Mouse (Mus musculus): ENCODE measurements around the gene Bst2.

DNA sequence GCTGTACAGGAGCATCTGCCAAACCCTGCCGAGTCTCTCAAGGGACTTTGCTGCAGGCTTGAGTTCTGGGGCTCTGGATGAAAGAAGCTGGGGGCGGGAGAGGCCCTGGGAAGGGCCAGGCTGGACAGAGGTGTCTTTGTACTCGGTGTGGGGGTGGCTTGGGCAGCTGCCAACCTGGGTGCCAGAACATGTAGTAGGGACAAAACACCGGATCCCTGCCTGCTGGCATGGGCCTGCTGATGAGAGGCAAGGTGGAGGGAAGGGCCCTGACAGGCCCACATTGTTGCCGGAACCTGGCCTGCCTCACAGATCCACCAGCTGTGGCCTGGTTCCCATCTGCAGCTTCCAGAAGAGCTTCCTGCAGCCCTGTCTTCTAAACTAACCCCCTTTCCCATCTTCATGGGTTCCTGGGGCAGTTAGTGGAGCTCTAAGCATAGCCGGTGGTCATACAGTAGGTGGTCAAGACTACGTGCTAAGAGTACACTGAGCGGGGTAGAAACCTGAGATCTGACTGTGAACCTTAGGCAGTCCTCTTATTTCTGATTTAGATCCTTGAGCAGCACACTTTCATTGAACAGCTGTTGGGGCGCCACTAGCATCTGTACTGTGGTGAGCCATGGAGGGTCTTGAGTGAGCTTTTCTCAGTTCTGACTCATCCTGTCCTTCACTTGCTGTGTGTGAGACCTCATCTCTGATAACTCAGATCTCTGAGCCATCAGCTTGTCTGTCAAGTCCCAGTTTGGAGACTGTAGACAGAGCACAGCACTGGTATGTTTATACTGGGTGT lies 35.8 kb upstream of the Bst2 start:
- no peak for TF ChIP-seq GATA1 (IDR thresholded peaks at IDR 0.05; ENCODE audit: borderline replicate concordance, low read length)
- no peak for TF ChIP-seq FLI1 (IDR thresholded peaks at IDR 0.05; ENCODE audit: low read length)

All from megakaryocyte, embryonic 14.5 days (primary cell).